Mouse (Mus musculus) cortical plate, adult 2 months (tissue): ENCODE measurements around the gene AI182371.

Experiments used
- CTCF ChIP-seq: fragments of 200-500 bp; IDR thresholded peaks from 2 replicates; pipeline ENCODE4 v1.5.1; 2011; ENCODE audit warnings: mild to moderate bottlenecking, control low read depth, low read length; ENCODE audit not compliant: insufficient read depth; ENCODE audit errors: extremely low read depth
- POLR2A ChIP-seq: fragments of 200-500 bp; IDR thresholded peaks from 2 replicates; pipeline ENCODE4 v1.6.1; 2011; ENCODE audit warnings: mild to moderate bottlenecking, low read length, control low read depth; ENCODE audit not compliant: insufficient read depth; ENCODE audit errors: extremely low read depth

DNA sequence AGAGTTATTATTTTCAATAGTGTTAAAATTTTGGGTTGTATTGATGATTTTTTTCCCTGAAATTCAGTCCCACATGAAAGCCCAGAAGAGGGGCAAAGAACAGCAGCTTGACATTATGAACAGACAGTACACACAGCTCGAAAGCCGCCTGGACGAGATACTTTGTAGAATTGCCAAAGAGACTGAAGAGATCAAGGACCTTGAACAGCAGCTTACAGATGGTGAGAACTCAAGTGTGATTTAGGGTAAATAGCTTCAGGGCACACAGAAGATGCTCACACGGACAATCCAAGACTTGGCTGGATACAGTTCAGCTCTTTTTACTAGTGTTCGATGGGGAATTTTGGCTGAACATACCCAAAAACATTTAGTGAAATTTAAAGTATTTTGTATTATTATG is 32.5 kb upstream of the AI182371 start:
- no peak for TF ChIP-seq CTCF
- TF ChIP-seq POLR2A = no peak
